Mouse (Mus musculus) MEL (cell line): ENCODE data around the gene Klhdc8a. TPM values are rescaled to one million over a fixed set of nuclear protein-coding genes. Genes with fewer than 3 reads are reported as not detected.

Experiments used
- DNase-seq: peaks from one replicate; pipeline ENCODE4 v3.0.0; 2011; ENCODE audit warnings: low read depth, low spot score
- H3K27ac ChIP-seq: 2 replicates; pipeline ENCODE4 v1.5.1; 2012; ENCODE audit warnings: low read depth, mild to moderate bottlenecking, control low read depth, low read length, moderate library complexity; ENCODE audit not compliant: control insufficient read depth
- H3K27me3 ChIP-seq, 2 experiments: fragments of 150-350 bp in 1 of 2; sonication (generic) in 1 of 2; 2 replicates each; pipeline ENCODE4 v1.6.1; 2012; ENCODE audit warnings: low read length in 2 of 2, mild to moderate bottlenecking in 2 of 2, improper control_type of control experiment in 1 of 2, moderate library complexity in 1 of 2; ENCODE audit not compliant: insufficient read depth in 2 of 2, control insufficient read depth in 1 of 2
- H3K36me3 ChIP-seq, 2 experiments: 2 replicates each; pipeline ENCODE4 v1.6.1; 2012 to 2014; ENCODE audit warnings: low read length in 2 of 2, improper control_type of control experiment in 1 of 2, inconsistent platforms in 1 of 2, mild to moderate bottlenecking in 1 of 2; ENCODE audit not compliant: insufficient read depth in 2 of 2, control insufficient read depth in 1 of 2
- H3K4me1 ChIP-seq, 2 experiments: fragments of 150-350 bp in 1 of 2; sonication (generic) in 1 of 2; 2 replicates each; pipeline ENCODE4 v1.6.1; 2012; ENCODE audit warnings: low read length in 2 of 2, improper control_type of control experiment in 1 of 2, mild to moderate bottlenecking in 1 of 2; ENCODE audit not compliant: insufficient read depth in 2 of 2, control insufficient read depth in 1 of 2
- H3K4me3 ChIP-seq, 2 experiments: fragments of 150-350 bp in 1 of 2; sonication (generic) in 1 of 2; 2 replicates each; pipeline ENCODE4 v1.5.1; 2012; ENCODE audit warnings: low read depth in 2 of 2, low read length in 2 of 2, mild to moderate bottlenecking in 2 of 2, moderate library complexity in 2 of 2, control low read depth in 1 of 2, improper control_type of control experiment in 1 of 2; ENCODE audit not compliant: control insufficient read depth in 1 of 2, insufficient read depth in 1 of 2
- H3K79me2 ChIP-seq: 2 replicates; pipeline ENCODE4 v1.6.1; 2012; ENCODE audit warnings: mild to moderate bottlenecking, low read length, moderate library complexity; ENCODE audit not compliant: control insufficient read depth, poor library complexity, insufficient read depth
- H3K9ac ChIP-seq: 2 replicates; pipeline ENCODE4 v1.6.1; 2012; ENCODE audit warnings: low read depth, mild to moderate bottlenecking, control low read depth, low read length, moderate library complexity; ENCODE audit not compliant: control insufficient read depth, poor library complexity, severe bottlenecking
- H3K9me3 ChIP-seq: fragments of 150-350 bp; sonication (generic); replicated peaks from 2 replicates; pipeline ENCODE4 v1.6.1; 2012; ENCODE audit warnings: mild to moderate bottlenecking, low read length, improper control_type of control experiment, moderate library complexity; ENCODE audit not compliant: insufficient read depth
- CHD1 ChIP-seq: IDR thresholded peaks from 2 replicates; pipeline ENCODE4 v1.6.1; 2012; ENCODE audit warnings: low read depth, mild to moderate bottlenecking, inconsistent platforms, low read length, improper control_type of control experiment
- CTCF ChIP-seq, 3 experiments: IDR thresholded peaks in 2 of 3; conservative IDR thresholded peaks in 1 of 3; 2 replicates each; pipeline ENCODE4 v1.5.1; 2011 to 2012; ENCODE audit warnings: low read length in 3 of 3, low read depth in 2 of 3, mild to moderate bottlenecking in 2 of 3, improper control_type of control experiment in 1 of 3, inconsistent platforms in 1 of 3, mixed read lengths in 1 of 3, moderate library complexity in 1 of 3; ENCODE audit not compliant: control insufficient read depth in 1 of 3, insufficient read depth in 1 of 3, poor library complexity in 1 of 3, severe bottlenecking in 1 of 3
- E2F4 ChIP-seq: IDR thresholded peaks from 2 replicates; pipeline ENCODE4 v1.6.1; 2011; ENCODE audit warnings: low read depth, low read length, improper control_type of control experiment, borderline replicate concordance
- ELF1 ChIP-seq: IDR thresholded peaks from 2 replicates; pipeline ENCODE4 v1.6.1; 2014; ENCODE audit warnings: low read depth, mild to moderate bottlenecking, inconsistent platforms, low read length, improper control_type of control experiment, moderate library complexity
- GABPA ChIP-seq: IDR thresholded peaks from 2 replicates; pipeline ENCODE4 v1.6.1; 2012; ENCODE audit warnings: low read depth, mild to moderate bottlenecking, inconsistent platforms, low read length, improper control_type of control experiment, moderate library complexity
- KAT2A ChIP-seq: conservative IDR thresholded peaks from 2 replicates; pipeline ENCODE4 v1.6.1; 2012; ENCODE audit warnings: low read depth, low read length, improper control_type of control experiment, inconsistent platforms
- MAFK ChIP-seq: IDR thresholded peaks from 2 replicates; pipeline ENCODE4 v1.6.1; 2011; ENCODE audit warnings: low read depth, mild to moderate bottlenecking, low read length, improper control_type of control experiment, borderline replicate concordance
- MEF2A ChIP-seq: IDR thresholded peaks from 2 replicates; pipeline ENCODE4 v1.6.1; 2014; ENCODE audit warnings: low read depth, mild to moderate bottlenecking, inconsistent platforms, low read length, improper control_type of control experiment; ENCODE audit not compliant: poor library complexity, insufficient replicate concordance, severe bottlenecking; ENCODE audit errors: extremely low read depth
- MXI1 ChIP-seq: IDR thresholded peaks from 2 replicates; pipeline ENCODE4 v1.6.1; 2011; ENCODE audit warnings: mild to moderate bottlenecking, low read depth, low read length, improper control_type of control experiment
- MYB ChIP-seq: IDR thresholded peaks from 2 replicates; pipeline ENCODE4 v1.6.1; 2011; ENCODE audit warnings: mild to moderate bottlenecking, low read depth, low read length, improper control_type of control experiment
- MYC ChIP-seq: IDR thresholded peaks from 2 replicates; pipeline ENCODE4 v1.6.1; 2011; ENCODE audit warnings: low read depth, mild to moderate bottlenecking, low read length, improper control_type of control experiment, moderate library complexity
- NRF1 ChIP-seq: IDR thresholded peaks from 2 replicates; pipeline ENCODE4 v1.6.1; 2014; ENCODE audit warnings: low read depth, mild to moderate bottlenecking, inconsistent platforms, low read length, improper control_type of control experiment, moderate library complexity; ENCODE audit not compliant: poor library complexity, insufficient read depth, severe bottlenecking
- POLR2A ChIP-seq, 2 experiments: IDR thresholded peaks; 2 replicates each; pipeline ENCODE4 v1.6.1; 2011 to 2012; ENCODE audit warnings: low read length in 2 of 2, mild to moderate bottlenecking in 2 of 2, control low read depth in 1 of 2, improper control_type of control experiment in 1 of 2, low read depth in 1 of 2, moderate library complexity in 1 of 2; ENCODE audit not compliant: control insufficient read depth in 1 of 2, insufficient read depth in 1 of 2, poor library complexity in 1 of 2
- POLR2AphosphoS2 ChIP-seq: IDR thresholded peaks from 2 replicates; pipeline ENCODE4 v1.6.1; 2011; ENCODE audit warnings: low read length, improper control_type of control experiment
- RAD21 ChIP-seq: IDR thresholded peaks from 2 replicates; pipeline ENCODE4 v1.6.1; 2011; ENCODE audit warnings: mild to moderate bottlenecking, low read depth, low read length, improper control_type of control experiment
- RCOR1 ChIP-seq: IDR thresholded peaks from 2 replicates; pipeline ENCODE4 v1.6.1; 2012; ENCODE audit warnings: low read depth, mild to moderate bottlenecking, inconsistent platforms, low read length, improper control_type of control experiment
- SIN3A ChIP-seq: IDR thresholded peaks from 2 replicates; pipeline ENCODE4 v1.6.1; 2012; ENCODE audit warnings: low read length, improper control_type of control experiment, inconsistent platforms
- SMC3 ChIP-seq: IDR thresholded peaks from 2 replicates; pipeline ENCODE4 v1.6.1; 2011; ENCODE audit warnings: low read depth, low read length, improper control_type of control experiment
- TAL1 ChIP-seq: IDR thresholded peaks from 2 replicates; pipeline ENCODE4 v1.6.1; 2012; ENCODE audit warnings: mild to moderate bottlenecking, inconsistent platforms, low read length, moderate library complexity, mixed read lengths
- TCF12 ChIP-seq: IDR thresholded peaks from 2 replicates; pipeline ENCODE4 v1.6.1; 2014; ENCODE audit warnings: low read depth, mild to moderate bottlenecking, inconsistent platforms, low read length, improper control_type of control experiment, moderate library complexity
- USF1 ChIP-seq: IDR thresholded peaks from 2 replicates; pipeline ENCODE4 v1.6.1; 2014; ENCODE audit warnings: low read depth, mild to moderate bottlenecking, inconsistent platforms, low read length, improper control_type of control experiment, moderate library complexity
- USF2 ChIP-seq, 2 experiments: IDR thresholded peaks; 2 replicates each; pipeline ENCODE4 v1.6.1; 2011 to 2012; ENCODE audit warnings: improper control_type of control experiment in 2 of 2, low read length in 2 of 2, borderline replicate concordance in 1 of 2, inconsistent platforms in 1 of 2, low read depth in 1 of 2, mild to moderate bottlenecking in 1 of 2; ENCODE audit not compliant: insufficient read depth in 1 of 2
- ZKSCAN1 ChIP-seq: IDR thresholded peaks from 2 replicates; pipeline ENCODE4 v1.6.1; 2012; ENCODE audit warnings: low read depth, mild to moderate bottlenecking, inconsistent platforms, low read length, improper control_type of control experiment, moderate library complexity
- ZNF384 ChIP-seq: IDR thresholded peaks from 2 replicates; pipeline ENCODE4 v1.6.1; 2012; ENCODE audit warnings: low read depth, mild to moderate bottlenecking, inconsistent platforms, low read length, improper control_type of control experiment
- polyA plus RNA-seq, 2 experiments: library from polyadenylated mRNA; stranded (reverse) in 1 of 2; unstranded in 1 of 2; fragments of >175 nt in 1 of 2; fragments of >200 nt in 1 of 2; gene quantifications; 2 replicates each; pipeline versions ENCODE4 v1.2.1 to v1.2.4; 2012; ENCODE audit warnings: low replicate concordance in 2 of 2, low read depth in 1 of 2; ENCODE audit not compliant: insufficient read length in 2 of 2, insufficient read depth in 1 of 2, missing spikeins in 1 of 2
- total RNA-seq: library from RNA; depleted of rRNA; stranded (reverse); fragments of 300-350 nt; gene quantifications from 2 replicates; pipeline ENCODE4 v1.2.3, GENCODE M21; 2012

Gene Klhdc8a
- total and polyA plus RNA-seq, 3 experiments: not detected

DNA sequence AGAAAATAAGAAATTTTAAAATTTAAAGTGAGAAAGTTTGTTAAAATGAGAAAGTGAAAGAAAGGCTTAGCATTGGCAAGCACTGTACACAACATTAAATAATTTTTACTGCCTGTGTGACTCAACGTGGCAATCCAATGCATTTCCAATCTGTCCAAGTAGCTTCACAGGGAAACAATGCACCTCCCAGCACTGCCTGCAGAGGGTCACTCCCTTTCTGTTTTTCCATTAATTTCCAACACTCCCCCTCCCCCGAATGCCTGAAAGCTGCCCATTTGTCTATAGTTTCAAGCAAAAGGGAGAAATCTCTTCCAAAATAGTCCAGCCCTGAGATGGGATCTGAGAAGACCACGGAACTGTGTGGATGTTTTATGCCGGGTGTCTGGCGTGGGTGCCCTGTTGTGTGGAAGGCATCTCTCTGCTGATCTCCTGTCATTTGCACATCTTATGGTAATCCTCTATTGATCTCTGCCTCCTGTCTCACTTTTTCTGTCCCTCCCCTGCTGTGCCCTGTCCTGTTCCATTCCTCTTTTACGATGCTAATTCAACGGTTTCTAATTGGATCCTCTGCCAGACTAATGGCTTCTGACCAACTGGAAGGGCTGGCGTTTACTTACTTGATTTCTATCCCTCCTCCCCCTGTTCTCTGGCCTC, 16.8 kb upstream of the Klhdc8a start:
- Histone ChIP-seq H3K27ac (no peak overlapping the region), H3K36me3 (no peaks in the 10 kb centered on the region), H3K4me1 (no peaks in the 10 kb centered on the region), H3K27me3 (peaks cover 7 to 11% of the 10 kb centered on the region in 2 experiments; a peak in 2 of 4 replicates), H3K4me3 (no peak overlapping the region), H3K9me3 (no peaks in the 10 kb centered on the region), H3K79me2 (no peaks in the 10 kb centered on the region), H3K9ac (no peak overlapping the region)
- TF ChIP-seq ZNF384 (no peak), POLR2AphosphoS2 (no peak), KAT2A (no peak), POLR2A (IDR thresholded peaks at IDR 0.05; ENCODE audit: control insufficient read depth in 1 of 2, insufficient read depth in 1 of 2, low read depth in 1 of 2, low read length in 2 of 2, poor library complexity in 1 of 2) (no peak), MAFK (no peak), TCF12 (no peak), SMC3 (no peak), ZKSCAN1 (no peak), CTCF (IDR thresholded peaks at IDR 0.05 in 2 of 3, conservative IDR thresholded peaks at IDR 0.05 in 1 of 3; ENCODE audit: control insufficient read depth in 1 of 3, insufficient read depth in 1 of 3, low read depth in 2 of 3, low read length in 3 of 3, poor library complexity in 1 of 3, severe bottlenecking in 1 of 3) (no peak), MYB (no peak)
- no peak for DNase-seq

DNA sequence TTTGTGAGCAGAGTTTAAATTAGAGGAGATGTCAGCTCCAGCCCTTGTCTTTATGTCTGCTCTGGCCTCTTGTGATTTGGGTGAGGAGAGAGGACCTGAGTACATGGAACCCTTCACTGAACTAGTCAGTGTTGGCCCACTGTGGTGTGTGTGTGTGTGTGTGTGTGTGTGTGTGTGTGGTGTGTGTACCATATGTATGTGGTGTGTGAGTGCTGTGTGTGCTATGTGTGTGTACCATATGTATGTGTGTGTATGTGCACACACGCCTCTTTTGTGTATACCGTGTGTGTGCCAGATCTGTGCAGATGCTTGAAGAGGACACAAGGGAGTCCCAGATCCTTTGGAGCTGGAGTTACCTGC, 16.3 kb upstream of the Klhdc8a start:
- Histone ChIP-seq H3K27me3 (peaks cover 7 to 10% of the 10 kb centered on the region in 2 experiments; a peak in 2 of 4 replicates), H3K9me3 (no peaks in the 10 kb centered on the region), H3K4me3 (no peak overlapping the region)

More for the DNA sequence above, 16.3 kb upstream of the Klhdc8a start:
- DNase-seq: no peak
- no peak overlapping the region for H3K9ac ChIP-seq
- TF ChIP-seq NRF1 (no peak), ZKSCAN1 (no peak), MEF2A (no peak), CHD1 (no peak), MXI1 (no peak), ZNF384 (no peak), USF1 (no peak), GABPA (no peak), POLR2A (IDR thresholded peaks at IDR 0.05; ENCODE audit: control insufficient read depth in 1 of 2, insufficient read depth in 1 of 2, low read depth in 1 of 2, low read length in 2 of 2, poor library complexity in 1 of 2) (no peak), USF2 (IDR thresholded peaks at IDR 0.05; ENCODE audit: borderline replicate concordance in 1 of 2, insufficient read depth in 1 of 2, low read depth in 1 of 2, low read length in 2 of 2) (no peak), MYC (no peak), ELF1 (no peak), RCOR1 (no peak), E2F4 (no peak), TAL1 (no peak), RAD21 (no peak), SIN3A (no peak)
- TF ChIP-seq, all 39 proteins: peak for 0
- Histone ChIP-seq H3K36me3 (no peaks in the 10 kb centered on the region), H3K27ac (no peak overlapping the region), H3K4me1 (no peaks in the 10 kb centered on the region), H3K79me2 (no peaks in the 10 kb centered on the region)
